Mouse (Mus musculus): ENCODE measurements at regions not wholly inside any gene's neighbourhood (a gene's known extent, or its start where the extent isn't known, plus 50 kb on each side); places are given as distances from the start of the nearest gene placed in this dataset.
"Not testable (repeated sequence)": the region's sequence is repeated elsewhere in the genome, so short reads cannot be mapped to it uniquely, and the experiment has no call there.

DNA sequence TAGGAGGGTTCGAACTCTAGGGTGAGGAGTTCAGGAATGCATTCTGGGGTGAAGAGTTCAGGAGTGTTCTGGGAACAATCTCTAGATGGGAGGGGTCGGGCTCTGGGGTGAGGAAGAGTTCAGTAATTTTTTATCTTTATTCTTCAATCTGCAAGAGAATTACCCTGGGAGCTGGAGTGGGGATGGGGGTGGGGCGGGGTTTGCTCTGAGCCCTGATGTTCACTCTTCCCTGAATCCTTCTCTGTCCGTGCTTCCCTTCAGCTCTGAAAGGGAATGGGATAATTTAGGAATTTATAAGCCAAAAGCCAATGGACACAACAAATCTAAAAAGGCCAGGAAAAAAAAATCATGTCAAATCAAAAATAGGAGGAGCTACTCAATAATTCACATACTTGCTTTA is 122.8 kb upstream of the Trim24 start:
- not testable (repeated sequence) for DNase-seq (ENCODE audit: low read depth, low spot score)

DNA sequence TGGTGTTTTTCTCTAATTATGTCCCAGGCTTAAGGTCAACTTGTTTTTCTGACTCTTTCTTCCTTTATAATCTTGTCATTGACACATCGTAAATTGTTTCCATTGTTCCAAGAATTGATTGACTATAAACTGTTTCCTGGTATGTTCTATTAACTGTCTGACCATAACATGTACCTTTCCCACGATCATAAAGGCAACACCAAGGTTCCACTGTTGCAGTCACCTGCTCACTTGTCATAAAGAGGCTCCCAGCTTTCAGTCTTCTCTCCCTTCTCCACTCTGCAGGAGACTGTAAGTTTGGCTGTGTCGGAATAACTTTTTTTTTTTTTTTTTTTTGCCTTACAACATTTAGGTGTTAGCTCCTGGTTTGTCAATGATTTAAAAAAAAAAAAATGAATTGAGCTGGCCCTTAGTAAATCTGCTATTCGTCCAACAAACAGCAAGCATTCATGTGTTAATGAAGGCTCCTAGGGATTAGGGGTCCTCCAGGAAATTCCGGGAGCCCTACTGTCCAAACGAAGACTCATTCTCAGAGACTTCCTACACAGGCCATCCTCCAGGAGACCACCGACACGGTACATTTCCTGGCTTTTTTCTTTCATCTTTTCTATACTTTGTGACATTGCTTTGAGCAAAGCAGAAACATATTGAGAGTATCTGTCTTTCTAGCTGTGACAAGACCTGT is 122.2 kb upstream of the Trim24 start:
- no peak for DNase-seq (ENCODE audit: low read depth, low spot score)

DNA sequence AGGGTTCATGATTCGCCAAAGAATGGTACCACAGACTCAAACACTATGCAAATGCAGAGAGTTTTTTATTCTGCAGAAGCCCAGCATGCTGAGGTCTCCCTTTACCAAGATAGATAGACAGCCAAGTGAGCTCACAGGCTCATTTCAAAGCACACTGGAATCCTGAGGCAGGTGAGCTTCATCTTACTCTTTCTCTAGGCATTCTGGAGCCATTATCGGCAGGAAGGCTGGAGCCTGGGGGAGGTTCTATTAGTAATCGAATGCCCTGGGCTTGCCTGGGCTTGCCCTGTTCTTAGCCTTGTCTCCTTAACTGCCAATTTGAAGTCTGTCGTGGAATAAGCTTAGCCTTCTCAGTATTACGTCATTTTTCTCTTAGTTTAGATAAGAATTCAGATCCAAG is 121.6 kb upstream of the Trim24 start:
- no peak for DNase-seq (ENCODE audit: low read depth, low spot score)

DNA sequence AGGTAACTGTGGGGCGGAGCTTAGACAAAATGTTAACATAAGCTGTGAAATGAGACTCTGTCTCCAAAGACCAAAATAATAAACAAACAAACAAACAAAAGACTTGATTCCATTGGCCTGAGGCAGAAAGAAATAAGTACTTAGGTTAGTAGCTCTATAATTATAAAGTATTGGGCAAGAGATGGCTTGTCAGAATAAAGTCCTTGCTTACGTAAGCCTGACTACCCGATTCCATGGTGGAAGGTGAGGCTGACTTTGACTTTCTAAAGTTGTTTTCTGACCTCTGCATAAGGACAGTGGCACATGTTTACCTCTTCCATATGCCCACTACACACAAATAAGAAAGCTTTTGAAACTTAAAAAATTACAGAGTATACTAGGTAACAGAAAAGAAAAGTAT is 120.3 kb upstream of the Trim24 start:
- DNase-seq (ENCODE audit: low read depth, low spot score) = no peak

DNA sequence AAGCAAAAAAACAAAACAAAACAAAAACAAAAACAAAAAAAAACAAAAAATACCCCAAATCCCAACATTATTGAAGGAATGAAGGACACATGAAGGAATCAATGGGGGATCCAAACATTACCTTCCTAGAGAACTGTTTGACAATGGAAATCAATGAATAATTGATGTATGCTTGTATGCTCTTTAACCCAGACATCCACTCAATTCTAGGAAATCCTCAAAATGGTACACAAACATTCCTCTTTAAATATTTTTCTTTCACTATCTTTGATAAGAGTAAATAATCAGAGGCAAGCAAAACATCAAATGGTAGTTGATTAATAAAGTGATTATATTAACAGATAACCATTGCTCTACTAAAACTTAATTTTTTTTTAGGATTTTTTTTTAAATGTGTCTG is 118.9 kb upstream of the Trim24 start:
- DNase-seq (ENCODE audit: low read depth, low spot score) = no peak

DNA sequence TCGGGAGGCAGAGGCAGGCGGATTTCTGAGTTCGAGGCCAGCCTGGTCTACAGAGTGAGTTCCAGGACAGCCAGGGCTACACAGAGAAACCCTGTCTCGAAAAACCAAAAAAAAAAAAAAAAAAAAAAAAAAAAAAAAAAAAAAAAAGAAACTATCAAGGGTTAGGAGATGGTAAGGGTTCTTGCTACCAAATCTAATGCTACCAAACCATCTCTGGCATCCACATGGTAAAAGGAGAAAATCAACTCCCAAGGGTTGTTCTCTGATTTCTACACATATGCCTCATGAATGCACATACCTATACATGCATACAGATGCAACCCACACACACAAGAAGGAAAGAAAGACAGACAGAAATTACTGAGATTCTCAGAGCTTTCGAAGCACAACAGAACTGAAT is 109.6 kb upstream of the Trim24 start:
- DNase-seq (ENCODE audit: low read depth, low spot score) = not testable (repeated sequence)

DNA sequence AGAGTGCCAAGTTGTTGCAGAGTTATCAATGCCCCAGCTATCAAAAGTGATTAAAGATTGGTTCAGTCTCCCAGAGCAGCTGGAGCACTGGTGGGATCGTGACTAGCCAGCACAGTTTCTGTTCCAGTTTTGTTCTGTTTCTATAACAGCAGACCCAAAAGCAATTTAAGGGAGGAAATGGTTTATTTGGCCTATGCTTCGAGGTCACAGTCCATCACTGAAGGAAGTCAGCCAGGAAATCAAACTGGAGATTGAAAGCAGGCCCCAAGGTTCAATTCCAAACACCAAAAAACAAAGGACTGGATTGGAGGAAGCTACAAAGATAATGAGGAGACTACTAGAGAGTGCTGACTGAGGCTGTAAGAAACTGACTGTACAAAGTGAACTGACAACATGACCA is 107.6 kb upstream of the Trim24 start:
- no peak for DNase-seq (ENCODE audit: low read depth, low spot score)

DNA sequence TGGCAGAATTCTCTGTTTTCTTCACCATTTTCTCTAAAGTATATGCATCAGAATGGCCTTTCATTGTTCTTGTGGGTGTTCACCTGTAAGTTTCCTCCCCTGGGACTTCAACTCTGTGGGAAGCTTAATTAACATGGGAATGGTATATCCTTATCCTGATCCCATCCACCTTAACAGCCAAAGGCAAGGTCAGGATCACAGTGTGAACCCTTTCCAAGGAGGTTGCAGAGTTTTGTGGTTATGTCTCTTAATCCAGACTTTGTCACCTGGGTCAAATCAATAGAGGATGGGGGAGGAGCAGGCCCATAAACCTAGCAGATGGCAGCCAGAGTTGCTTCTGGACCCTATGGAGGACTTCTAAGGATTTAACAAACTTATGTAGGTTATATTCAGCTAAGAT is 102.9 kb upstream of the Trim24 start:
- no peak for DNase-seq (ENCODE audit: low read depth, low spot score)

DNA sequence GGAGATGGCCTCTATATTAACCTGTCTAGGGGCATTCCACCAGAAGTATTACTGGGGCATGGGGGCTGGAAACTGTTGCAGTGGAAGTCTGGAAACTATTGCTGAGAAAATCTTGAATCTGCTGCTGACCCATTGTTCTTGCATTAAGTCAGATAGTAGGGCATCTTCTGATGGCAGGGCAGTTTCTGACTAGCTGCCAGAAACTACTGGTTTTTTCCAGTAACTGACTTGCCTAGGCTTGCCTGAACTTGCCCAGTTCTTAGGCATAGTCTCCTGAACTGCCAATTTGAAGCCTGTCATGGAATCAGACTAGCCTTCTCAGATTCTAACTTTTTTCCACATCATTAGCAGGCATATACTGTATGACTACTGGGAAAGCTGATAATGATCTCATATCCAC is 97.3 kb upstream of the Trim24 start:
- no peak for DNase-seq (ENCODE audit: low read depth, low spot score)

DNA sequence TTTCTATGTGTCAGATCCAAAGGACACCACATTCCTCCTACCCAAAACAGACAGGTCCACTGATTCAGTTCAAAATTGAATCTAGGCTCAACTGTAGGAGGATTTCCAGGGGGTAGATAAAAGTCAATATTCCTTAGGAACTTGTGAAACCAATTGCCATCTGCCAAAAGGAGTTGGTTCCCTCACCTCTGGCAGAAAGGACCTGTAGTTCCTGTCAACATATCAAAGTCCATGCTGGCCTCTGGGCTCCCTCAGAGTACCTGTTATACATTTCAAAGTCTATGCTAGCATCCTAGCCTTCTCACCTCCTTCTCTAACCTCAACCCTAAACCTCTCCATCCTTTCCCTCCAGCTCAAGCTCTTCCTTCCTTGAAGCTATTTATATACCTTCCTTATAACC is 95.5 kb upstream of the Trim24 start:
- DNase-seq (ENCODE audit: low read depth, low spot score) = no peak

DNA sequence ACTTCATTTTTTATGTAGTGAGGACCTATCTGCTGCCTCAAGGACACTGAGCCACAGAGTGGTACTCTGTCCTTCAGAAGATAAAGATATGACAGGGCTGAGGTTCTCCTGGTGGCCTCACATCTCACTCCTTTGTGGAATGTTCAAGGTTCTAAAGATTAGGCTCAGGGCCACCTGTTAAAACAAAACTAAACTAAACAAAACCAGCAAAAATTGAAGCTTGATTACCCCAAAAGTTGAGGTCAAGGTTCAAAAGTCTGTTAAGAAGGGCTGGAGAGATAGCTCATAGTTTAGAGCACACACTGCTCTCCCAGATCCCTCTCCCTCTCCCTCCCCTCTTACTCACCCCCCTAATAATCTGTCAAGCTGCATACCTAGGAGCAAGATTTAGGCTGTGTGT is 90.7 kb upstream of the Trim24 start:
- no peak for DNase-seq (ENCODE audit: low read depth, low spot score)

DNA sequence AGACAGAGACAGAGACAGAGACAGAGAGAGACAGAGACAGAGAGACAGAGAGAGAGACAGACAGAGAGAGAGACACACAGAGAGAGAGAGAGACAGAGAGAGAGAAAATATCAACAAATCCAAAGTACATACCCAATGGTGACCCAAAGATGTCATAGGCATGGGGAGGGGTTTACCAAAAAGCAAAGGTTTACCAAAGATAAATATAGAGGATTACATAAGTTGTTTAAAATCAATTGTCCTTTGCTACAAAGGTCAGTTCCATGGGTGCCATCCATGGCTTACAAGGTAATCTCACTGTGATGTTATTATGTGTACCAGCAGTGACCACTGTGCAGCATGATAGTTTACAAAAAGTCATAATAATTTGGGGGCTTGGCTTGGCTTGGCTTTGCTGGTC is 88.7 kb upstream of the Trim24 start:
- DNase-seq (ENCODE audit: low read depth, low spot score) = no peak

DNA sequence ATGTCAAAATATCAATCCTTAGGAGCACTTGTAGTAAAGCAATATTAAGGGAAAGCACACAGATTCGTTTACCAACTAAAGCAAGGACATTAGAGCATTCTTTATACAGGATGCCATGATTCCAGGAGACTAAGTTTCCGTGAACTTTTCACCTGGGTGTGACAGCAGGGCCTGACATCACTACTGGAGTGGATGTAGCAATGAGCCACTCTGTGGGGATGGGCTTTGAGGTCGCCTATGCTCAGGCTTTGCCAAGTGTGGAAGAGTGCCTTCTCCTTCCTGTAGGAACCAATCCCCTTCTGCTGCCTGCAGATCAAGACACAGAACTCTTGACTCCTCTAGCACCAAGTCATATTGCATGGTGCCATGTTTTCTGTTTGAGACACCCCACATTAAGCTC is 85.3 kb upstream of the Trim24 start:
- DNase-seq (ENCODE audit: low read depth, low spot score) = not testable (repeated sequence)

DNA sequence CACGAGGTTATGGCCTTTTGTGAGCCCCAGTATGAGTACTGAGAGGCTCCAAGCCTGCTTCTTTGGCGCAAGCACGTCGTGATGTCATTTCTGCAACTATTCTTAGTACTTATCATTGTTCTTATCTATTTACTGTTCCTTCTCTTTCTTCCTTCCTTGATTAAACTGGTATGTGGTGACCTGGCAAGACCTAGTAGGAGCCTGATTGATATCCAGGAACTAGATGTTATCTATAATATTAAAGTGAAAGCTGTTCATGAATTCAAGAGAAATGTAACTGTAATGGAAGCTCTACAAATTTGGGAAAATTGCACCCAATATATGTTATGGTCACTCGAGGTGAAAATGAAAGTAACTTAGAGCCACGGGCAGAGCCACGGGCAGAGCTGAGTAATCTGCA is 84.9 kb upstream of the Trim24 start:
- DNase-seq (ENCODE audit: low read depth, low spot score) = no peak

DNA sequence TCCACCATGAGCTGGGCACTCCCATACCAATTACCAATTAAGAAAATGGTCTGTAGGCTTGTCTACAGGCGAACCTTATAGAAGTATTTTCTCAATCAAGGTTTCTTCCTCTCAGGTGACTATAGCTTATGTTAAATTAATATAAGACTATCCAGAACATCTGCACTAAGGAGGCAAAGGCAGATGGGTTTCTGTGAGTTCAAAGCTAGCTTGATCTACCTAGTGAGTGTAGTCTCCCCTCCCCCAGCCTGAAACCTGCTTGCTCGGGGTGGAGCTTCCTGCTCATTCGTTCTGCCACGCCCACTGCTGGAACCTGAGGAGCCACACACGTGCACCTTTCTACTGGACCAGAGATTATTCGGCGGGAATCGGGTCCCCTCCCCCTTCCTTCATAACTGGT is 82.8 kb upstream of the Trim24 start:
- not testable (repeated sequence) for DNase-seq (ENCODE audit: low read depth, low spot score)

DNA sequence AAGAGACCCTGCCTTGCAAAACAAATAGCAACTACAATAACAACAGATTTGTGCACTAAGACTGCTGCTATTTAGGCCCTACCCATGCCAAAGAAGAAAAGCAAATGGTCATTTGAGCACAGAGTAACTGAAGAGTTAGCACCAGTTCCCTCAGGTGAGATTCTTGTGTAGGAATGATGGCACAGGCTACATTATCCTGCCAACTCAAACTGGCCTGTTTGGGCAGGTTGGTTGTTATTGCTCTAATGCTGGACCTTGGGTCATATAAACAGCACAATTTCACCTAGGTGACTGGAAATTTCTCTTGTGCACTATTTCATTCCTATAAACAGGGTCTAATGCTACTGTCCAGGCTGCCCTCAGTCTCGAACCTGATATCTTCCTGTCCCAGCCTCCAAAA is 79.7 kb upstream of the Trim24 start:
- no peak for DNase-seq (ENCODE audit: low read depth, low spot score)

DNA sequence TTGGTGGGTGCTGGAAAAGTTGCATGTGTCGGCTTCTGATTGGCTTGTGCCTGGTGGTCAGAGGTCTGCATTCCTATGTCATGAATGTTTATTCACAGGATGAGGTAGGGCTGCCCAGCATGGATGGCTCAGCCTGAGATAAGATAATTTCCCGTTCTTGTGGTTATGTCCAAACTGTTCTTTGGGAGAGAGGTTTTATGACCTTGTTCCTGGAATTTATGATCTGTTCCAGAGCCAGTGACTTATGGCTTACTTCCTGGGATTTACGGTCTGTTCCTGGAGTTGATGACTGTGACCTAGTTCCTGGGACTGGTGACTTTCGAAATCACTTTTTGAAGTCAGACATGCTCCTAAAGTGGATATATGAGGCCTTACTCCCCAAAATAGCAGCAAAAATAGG is 76.4 kb upstream of the Trim24 start:
- DNase-seq (ENCODE audit: low read depth, low spot score) = no peak

DNA sequence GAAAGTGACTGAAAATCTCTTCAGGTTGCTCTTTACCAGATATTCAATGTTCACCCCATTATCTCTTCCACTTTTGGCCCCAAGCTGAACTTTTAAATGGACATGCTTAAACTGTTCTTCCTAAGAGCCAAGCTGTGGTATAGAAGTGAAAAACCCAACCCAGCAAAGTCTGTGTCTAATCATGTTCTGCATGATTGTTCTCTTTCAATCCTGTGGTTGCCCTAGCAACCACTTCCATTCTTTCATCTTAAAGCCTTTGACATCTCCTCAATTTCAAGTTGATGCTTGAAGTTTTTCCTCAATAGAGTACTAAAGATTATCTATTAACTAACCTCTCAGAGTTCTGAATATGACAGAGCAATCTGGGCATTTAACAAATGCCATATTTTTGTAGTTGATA is 75.6 kb upstream of the Trim24 start:
- DNase-seq (ENCODE audit: low read depth, low spot score) = no peak

DNA sequence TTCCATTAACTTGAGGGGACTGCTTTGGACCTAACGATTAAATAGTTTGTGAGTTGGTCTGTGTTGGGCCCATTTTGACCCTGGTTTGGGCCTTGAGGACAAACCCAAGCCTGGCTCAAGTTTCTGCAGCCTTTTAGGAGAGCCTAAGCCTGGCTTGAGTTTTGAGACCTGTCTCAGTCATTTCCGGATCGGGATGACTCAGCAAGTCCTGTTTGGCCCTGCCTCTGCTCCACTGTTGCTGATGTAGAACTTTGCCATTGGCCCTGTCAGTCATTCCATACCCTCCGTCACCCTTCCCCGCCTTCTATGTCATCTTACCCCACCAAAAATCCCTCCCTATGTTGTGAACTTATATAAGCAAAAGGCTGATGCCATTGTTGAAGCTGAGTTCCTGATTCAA is 67.4 kb upstream of the Trim24 start:
- no peak for DNase-seq (ENCODE audit: low read depth, low spot score)

DNA sequence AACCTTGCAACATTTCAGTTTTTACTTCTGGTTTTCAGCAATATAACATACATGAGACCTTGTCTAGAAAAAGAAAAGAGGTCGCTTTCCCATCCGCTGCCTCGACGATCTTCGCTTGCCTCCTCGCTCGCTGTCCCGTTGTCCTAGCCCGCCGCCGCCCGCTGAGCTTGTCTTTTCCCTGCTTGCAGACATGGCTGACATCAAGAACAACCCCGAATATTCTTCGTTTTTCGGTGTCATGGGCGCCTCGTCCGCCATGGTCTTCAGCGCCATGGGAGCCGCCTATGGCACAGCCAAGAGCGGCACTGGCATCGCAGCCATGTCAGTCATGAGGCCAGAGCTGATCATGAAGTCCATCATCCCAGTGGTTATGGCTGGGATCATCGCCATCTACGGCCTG is 64.7 kb upstream of the Trim24 start:
- not testable (repeated sequence) for DNase-seq (ENCODE audit: low read depth, low spot score)

DNA sequence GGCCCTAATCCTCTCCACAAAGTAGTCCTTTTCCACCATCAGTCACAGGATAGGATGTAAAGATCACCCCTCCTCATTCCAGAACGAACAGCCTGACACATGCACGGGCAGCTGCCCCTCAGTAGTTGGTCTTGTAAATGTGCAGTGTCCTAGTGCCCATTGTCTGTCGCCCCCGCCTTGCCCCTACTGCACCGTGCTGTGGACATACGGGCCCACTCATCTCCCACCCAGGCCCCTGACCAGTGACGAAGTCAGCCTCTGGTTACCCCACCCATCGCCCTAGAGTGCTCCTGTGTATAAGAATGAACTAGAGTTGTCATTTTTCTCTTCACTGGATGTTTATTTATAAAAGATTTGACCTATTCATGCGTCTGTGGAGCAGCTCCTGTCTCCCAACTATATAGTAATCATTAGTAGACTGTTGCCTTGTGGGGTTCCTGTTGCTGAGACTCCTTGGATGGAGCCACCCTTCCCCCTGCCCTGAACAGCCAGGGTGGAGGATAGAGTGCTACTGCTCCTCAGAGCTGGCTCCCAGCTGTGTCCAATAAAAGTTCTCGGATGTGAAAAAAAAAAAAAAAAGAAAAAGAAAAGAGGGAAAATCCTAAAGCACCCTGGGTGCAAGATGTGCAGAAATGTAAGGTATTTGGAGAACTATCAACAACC is 64.0 kb upstream of the Trim24 start:
- DNase-seq (ENCODE audit: low read depth, low spot score) = not testable (repeated sequence)

DNA sequence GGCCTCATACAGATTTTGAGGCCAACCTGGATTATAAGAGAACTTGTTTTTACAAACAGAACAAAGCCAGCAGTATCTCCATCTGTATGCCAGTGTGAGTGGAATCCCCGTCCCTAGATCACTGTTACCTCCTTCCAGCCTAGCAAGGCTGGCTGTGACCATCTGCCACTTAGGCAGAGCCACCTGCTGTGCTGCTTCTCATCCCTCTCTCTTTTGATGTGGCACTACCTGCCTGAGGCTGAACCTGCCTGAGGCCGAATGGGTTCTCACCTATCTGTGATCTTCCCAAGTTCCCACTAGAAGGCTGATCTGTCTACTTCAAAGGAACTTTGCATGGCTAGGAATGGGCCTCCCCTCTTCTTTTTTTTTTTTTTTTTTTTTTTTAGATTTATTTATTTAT is 55.4 kb upstream of the Trim24 start:
- DNase-seq (ENCODE audit: low read depth, low spot score) = not testable (repeated sequence)

Data from CD4-positive helper T cell, adult 2 months (primary cell).